Mouse (Mus musculus): ENCODE measurements around the gene Palmd. TPM values are rescaled to one million over a fixed set of nuclear protein-coding genes. Genes with fewer than 3 reads are reported as not detected.
A peak's percentile ranks its signal among the peaks of the same experiment; 100 is the strongest.

The Palmd gene
- polyA plus RNA-seq, 1 experiment from 2014 or later: 16.1 TPM

DNA sequence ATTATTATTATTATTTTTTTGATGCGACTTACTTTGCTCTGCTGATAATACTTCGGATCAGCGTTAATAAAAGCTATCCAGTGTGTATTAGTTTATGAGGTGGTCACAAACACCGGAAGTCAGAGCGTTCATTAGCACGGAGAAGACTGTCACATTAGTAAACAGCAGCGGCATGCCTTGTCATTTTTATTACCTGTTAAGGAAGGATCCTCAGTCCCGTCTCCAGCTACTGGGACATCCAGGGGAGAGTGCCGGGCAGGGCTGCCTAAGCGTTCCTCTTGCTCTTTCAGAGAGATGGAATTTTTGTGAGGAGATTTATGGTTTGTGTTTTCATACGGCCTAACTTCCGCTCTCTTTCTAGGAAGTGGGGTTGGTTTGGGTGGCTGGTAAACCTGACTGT, 45.7 kb downstream of the Palmd start:
- Histone ChIP-seq H3K9me3 (ENCODE audit: low read length) (no peaks in the 10 kb centered on the region), H3K4me1 (ENCODE audit: insufficient read depth, low read depth, low read length) (no peaks in the 10 kb centered on the region), H3K4me3 (ENCODE audit: low read depth, low read length) (no peak overlapping the region), H3K27me3 (replicated peaks; ENCODE audit: insufficient read depth, low read length) (no peaks in the 10 kb centered on the region), H3K36me3 (ENCODE audit: insufficient read depth, low read length) (no peaks in the 10 kb centered on the region), H3K4me2 (replicated peaks; ENCODE audit: low read depth, low read length) (0 out of 2 replicates have a peak overlapping the region, but pooled peaks have one; percentile 6), H3K9ac (replicated peaks; ENCODE audit: low read depth) (no peak overlapping the region), H3K27ac (ENCODE audit: low read length) (no peak overlapping the region)
- WGBS: 49% methylated on average over 12 of the region's 12 CpGs
- no peak for ATAC-seq
- TF ChIP-seq CTCF (IDR thresholded peaks at IDR 0.05) (no peak), EP300 (IDR thresholded peaks at IDR 0.05) (no peak)
- no peak for DNase-seq (ENCODE audit: low spot score)

DNA sequence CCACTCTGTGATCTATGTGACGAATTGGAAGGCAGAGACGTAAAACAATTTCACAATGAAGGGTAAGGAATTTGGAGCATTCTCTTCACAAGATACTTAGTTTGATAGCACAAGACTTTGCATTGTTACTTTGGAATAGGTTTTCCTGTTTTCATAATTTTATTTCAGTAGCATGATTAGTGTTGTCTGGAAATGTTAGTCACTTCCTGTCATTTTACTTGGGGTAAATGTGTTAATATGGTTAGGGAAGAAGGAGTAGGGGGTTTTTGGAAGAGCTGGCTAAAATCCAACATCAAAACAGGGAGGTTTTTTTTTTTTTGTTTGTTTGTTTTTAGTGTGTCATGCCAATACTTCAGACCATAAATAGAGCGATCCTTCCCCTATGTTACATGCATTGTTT, 47.3 kb downstream of the Palmd start:
- peak; percentile 23 for DNase-seq (ENCODE audit: low spot score)
- no peaks in the 10 kb centered on the region for H3K4me1 ChIP-seq (ENCODE audit: insufficient read depth, low read depth, low read length)
- ATAC-seq: no peak
- H3K36me3 ChIP-seq (ENCODE audit: insufficient read depth, low read length): no peaks in the 10 kb centered on the region
- H3K27ac ChIP-seq (ENCODE audit: low read length): no peak overlapping the region
- 59% methylated on average over 3 of the region's 3 CpGs for WGBS
- no peaks in the 10 kb centered on the region for H3K9me3 ChIP-seq (ENCODE audit: low read length)
- no peak overlapping the region for H3K4me2 ChIP-seq (replicated peaks; ENCODE audit: low read depth, low read length)
- H3K4me3 ChIP-seq (ENCODE audit: low read depth, low read length): no peak overlapping the region
- H3K9ac ChIP-seq (replicated peaks; ENCODE audit: low read depth): no peak overlapping the region
- TF ChIP-seq EP300 (IDR thresholded peaks at IDR 0.05) (peak; percentile 76), CTCF (IDR thresholded peaks at IDR 0.05) (no peak)
- H3K27me3 ChIP-seq (replicated peaks; ENCODE audit: insufficient read depth, low read length): no peaks in the 10 kb centered on the region

DNA sequence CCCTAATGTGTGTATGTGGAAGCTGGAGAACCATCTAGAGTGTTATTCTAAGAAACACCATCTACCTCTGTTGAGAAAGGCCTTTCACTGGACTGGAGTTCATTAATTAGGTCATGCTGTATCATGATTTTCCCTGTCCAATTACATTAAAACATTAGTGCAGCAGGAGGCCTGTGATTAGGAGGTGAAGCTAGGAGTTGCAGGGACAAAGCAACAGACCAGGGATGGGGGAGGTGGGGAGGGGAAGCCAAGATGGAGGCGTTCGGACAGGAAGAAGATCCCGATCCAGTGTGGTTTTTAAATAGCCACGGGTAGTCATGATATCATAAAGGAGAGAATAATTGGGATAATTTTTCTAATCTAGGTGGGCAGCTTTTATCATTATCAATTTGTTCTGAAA, 51.8 kb downstream of the Palmd start:
- WGBS: 91% methylated on average over 4 of the region's 4 CpGs
- H3K9ac ChIP-seq (replicated peaks; ENCODE audit: low read depth): no peak overlapping the region
- ATAC-seq (no peak), DNase-seq (ENCODE audit: low spot score) (no peak)
- H3K27ac ChIP-seq (ENCODE audit: low read length): no peak overlapping the region
- H3K9me3 ChIP-seq (ENCODE audit: low read length): no peaks in the 10 kb centered on the region
- H3K4me1 ChIP-seq (ENCODE audit: insufficient read depth, low read depth, low read length): no peaks in the 10 kb centered on the region
- no peak overlapping the region for H3K4me2 ChIP-seq (replicated peaks; ENCODE audit: low read depth, low read length)
- TF ChIP-seq EP300 (IDR thresholded peaks at IDR 0.05): no peak
- no peak for TF ChIP-seq CTCF (IDR thresholded peaks at IDR 0.05)
- H3K36me3 ChIP-seq (ENCODE audit: insufficient read depth, low read length): no peaks in the 10 kb centered on the region
- no peaks in the 10 kb centered on the region for H3K27me3 ChIP-seq (replicated peaks; ENCODE audit: insufficient read depth, low read length)
- no peak overlapping the region for H3K4me3 ChIP-seq (ENCODE audit: low read depth, low read length)

DNA sequence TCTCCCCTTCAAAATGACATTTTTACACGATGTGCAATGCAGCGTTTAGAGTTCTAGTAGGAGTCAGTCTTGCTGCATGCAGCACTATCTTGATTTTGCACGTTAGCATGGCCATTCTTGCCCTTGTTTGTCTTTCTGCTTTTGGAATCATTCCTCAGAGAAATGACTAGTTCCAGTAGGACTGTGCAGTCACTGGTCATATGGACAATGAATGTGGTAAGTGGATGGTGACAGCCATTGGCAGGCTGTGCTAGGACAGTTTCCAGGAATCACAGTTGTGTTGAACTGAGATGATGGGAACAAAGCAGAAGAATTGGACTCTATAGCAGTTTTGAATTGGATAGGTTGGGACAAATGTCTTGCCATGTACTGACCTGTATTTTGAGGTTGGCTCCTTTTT, 53.9 kb downstream of the Palmd start:
- no peak overlapping the region for H3K9ac ChIP-seq (replicated peaks; ENCODE audit: low read depth)
- no peak overlapping the region for H3K27ac ChIP-seq (ENCODE audit: low read length)
- no peak overlapping the region for H3K4me3 ChIP-seq (ENCODE audit: low read depth, low read length)
- no peaks in the 10 kb centered on the region for H3K36me3 ChIP-seq (ENCODE audit: insufficient read depth, low read length)
- TF ChIP-seq CTCF (IDR thresholded peaks at IDR 0.05) (no peak), EP300 (IDR thresholded peaks at IDR 0.05) (no peak)
- H3K4me1 ChIP-seq (ENCODE audit: insufficient read depth, low read depth, low read length): no peaks in the 10 kb centered on the region
- no peak for ATAC-seq
- H3K9me3 ChIP-seq (ENCODE audit: low read length): no peaks in the 10 kb centered on the region
- DNase-seq (ENCODE audit: low spot score): no peak
- no peaks in the 10 kb centered on the region for H3K27me3 ChIP-seq (replicated peaks; ENCODE audit: insufficient read depth, low read length)
- no peak overlapping the region for H3K4me2 ChIP-seq (replicated peaks; ENCODE audit: low read depth, low read length)
- WGBS: 54% methylated on average over 3 of the region's 3 CpGs

DNA sequence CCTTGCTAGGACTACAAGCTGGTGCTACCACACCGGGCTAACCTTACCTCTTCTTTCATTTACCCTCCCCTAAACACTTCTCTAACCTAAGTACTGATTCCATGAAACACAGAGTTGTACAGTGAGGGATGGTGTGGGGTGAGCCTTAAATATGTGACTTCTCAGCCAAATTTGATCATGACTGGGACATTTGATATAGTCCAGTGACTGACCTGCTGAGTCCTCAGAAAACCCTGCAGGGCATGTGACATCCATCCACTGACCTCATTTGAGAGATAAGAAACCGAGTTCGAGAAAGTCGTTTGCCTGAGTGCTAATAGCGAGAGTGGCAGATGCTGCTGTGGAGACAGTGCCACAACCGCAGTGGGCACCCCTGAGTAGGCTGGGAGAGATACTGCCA, 54.4 kb downstream of the Palmd start:
- Histone ChIP-seq H3K9ac (replicated peaks; ENCODE audit: low read depth) (no peak overlapping the region), H3K4me1 (ENCODE audit: insufficient read depth, low read depth, low read length) (no peaks in the 10 kb centered on the region), H3K36me3 (ENCODE audit: insufficient read depth, low read length) (no peaks in the 10 kb centered on the region), H3K4me2 (replicated peaks; ENCODE audit: low read depth, low read length) (no peak overlapping the region), H3K27ac (ENCODE audit: low read length) (no peak overlapping the region), H3K27me3 (replicated peaks; ENCODE audit: insufficient read depth, low read length) (no peaks in the 10 kb centered on the region), H3K4me3 (ENCODE audit: low read depth, low read length) (no peak overlapping the region), H3K9me3 (ENCODE audit: low read length) (no peaks in the 10 kb centered on the region)
- 81% methylated on average over 6 of the region's 6 CpGs for WGBS
- no peak for TF ChIP-seq EP300 (IDR thresholded peaks at IDR 0.05)
- TF ChIP-seq CTCF (IDR thresholded peaks at IDR 0.05): no peak
- ATAC-seq (no peak), DNase-seq (ENCODE audit: low spot score) (no peak)

DNA sequence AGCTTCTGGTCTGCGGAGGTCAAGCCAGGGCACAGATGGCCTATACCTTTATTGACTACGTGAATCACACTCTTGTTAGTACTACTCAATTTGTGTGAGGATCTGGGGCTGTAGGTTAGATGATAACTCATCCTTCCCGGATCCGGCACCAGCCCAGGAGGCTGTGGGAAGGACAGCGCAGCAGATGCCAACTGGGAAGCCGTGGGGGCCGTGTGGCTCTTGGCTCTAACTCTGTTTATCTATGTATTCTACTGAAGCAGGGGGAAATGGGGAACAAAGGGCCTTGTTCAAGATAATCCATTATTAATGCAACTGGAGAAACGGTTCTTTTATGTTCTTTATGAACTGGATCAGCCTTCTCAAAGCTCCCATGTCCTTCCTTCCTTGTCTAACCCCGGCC, 62.2 kb downstream of the Palmd start:
- Histone ChIP-seq H3K9ac (replicated peaks; ENCODE audit: low read depth) (no peak overlapping the region), H3K4me1 (ENCODE audit: insufficient read depth, low read depth, low read length) (no peaks in the 10 kb centered on the region), H3K27me3 (replicated peaks; ENCODE audit: insufficient read depth, low read length) (no peaks in the 10 kb centered on the region), H3K4me2 (replicated peaks; ENCODE audit: low read depth, low read length) (no peak overlapping the region), H3K9me3 (ENCODE audit: low read length) (no peaks in the 10 kb centered on the region), H3K36me3 (ENCODE audit: insufficient read depth, low read length) (no peaks in the 10 kb centered on the region), H3K27ac (ENCODE audit: low read length) (no peak overlapping the region), H3K4me3 (ENCODE audit: low read depth, low read length) (no peak overlapping the region)
- WGBS: 71% methylated on average over 9 of the region's 9 CpGs
- DNase-seq (ENCODE audit: low spot score): no peak
- TF ChIP-seq EP300 (IDR thresholded peaks at IDR 0.05): no peak
- no peak for TF ChIP-seq CTCF (IDR thresholded peaks at IDR 0.05)
- no peak for ATAC-seq

DNA sequence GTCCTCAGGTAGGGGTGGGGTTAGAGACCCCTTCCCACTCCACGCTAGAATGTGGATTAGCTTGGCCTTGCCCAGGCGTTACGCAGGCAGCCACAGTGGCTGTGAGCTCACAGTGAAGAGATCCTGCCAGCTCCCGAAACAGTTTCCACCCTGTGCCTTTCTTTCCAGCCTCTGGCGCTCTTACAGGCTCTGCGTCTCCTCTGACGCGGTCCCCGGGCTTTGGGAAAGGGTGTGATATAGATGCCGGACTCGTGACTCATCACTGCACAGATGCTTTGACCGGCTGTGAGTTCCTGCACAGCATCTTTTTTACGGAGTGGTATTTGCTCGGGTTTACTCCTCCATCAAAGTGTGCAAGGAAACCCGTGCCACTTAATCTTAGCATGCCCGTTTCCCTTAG, 62.9 kb downstream of the Palmd start:
- TF ChIP-seq EP300 (IDR thresholded peaks at IDR 0.05) (no peak), CTCF (IDR thresholded peaks at IDR 0.05) (no peak)
- Histone ChIP-seq H3K9me3 (ENCODE audit: low read length) (no peaks in the 10 kb centered on the region), H3K4me3 (ENCODE audit: low read depth, low read length) (no peak overlapping the region), H3K4me1 (ENCODE audit: insufficient read depth, low read depth, low read length) (no peaks in the 10 kb centered on the region), H3K4me2 (replicated peaks; ENCODE audit: low read depth, low read length) (no peak overlapping the region), H3K36me3 (ENCODE audit: insufficient read depth, low read length) (no peaks in the 10 kb centered on the region), H3K9ac (replicated peaks; ENCODE audit: low read depth) (no peak overlapping the region), H3K27me3 (replicated peaks; ENCODE audit: insufficient read depth, low read length) (no peaks in the 10 kb centered on the region), H3K27ac (ENCODE audit: low read length) (no peak overlapping the region)
- ATAC-seq (no peak), DNase-seq (ENCODE audit: low spot score) (no peak)
- 86% methylated on average over 16 of the region's 16 CpGs for WGBS

Measured in lung, postnatal 0 days (tissue).